Mouse (Mus musculus) retina, adult 2 months (tissue): ENCODE measurements at regions not wholly inside any gene's neighbourhood (a gene's known extent, or its start where the extent isn't known, plus 50 kb on each side); places are given as distances from the start of the nearest gene placed in this dataset.

Experiments
- DNase-seq: peaks from one replicate; pipeline ENCODE4 v3.0.0-alpha.2; 2012; ENCODE audit warnings: low read depth, low spot score

DNA sequence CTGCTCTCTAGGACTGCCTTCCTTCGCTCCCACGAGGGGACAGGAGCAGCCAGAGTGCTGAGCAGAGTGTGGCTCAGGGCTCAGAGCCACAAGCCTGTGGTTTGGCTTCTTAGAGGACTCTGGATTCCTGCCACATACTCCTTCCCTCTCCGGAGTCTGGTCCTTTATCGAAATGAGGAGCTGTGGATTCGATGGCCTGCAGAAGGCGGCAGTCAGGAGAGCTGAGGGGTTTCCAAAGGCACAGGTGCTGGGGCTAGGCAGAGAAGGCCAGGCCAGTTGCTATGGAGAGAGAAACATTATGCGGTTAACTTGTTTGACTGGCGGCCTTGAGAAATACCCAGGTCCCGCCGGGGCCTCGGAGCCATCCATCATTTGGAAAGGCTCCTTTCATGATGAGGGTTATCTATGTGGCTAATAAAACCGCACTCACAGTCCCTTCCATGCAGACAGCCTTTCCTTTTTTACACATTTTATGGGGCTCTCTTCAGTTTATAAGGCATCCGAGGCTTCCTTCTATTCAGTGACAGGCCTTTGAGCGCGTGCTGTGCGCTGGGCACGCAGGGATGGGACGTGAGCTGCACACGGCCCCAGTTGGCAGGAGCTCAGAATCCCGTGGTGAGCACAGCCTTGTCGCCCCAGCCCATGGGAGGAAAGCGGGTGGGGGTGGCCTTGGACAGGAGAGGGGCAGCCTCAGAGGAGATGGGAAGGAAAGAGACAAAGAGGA lies 61.2 kb upstream of the Gjb5 start:
- no peak for DNase-seq

DNA sequence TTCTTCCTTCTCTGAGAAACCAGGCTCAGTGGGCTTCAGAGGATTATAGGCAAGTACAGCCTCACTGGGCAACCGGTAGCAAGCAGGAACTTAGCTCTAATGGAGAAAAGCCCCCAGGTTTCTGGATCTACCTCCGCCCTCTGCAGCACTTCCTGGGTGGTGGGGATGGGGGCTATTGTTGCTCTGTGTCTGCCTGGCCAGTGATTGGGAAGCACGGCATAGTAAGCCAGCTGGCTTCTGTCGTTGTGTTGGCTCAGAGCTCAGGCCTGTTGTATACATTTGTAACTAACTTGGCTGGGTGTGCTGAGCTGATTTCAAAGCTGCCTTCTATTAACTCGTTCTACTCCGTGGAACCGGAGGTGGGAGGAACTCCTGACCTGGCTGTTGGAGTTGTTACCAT lies 58.9 kb upstream of the Gjb5 start:
- no peak for DNase-seq

DNA sequence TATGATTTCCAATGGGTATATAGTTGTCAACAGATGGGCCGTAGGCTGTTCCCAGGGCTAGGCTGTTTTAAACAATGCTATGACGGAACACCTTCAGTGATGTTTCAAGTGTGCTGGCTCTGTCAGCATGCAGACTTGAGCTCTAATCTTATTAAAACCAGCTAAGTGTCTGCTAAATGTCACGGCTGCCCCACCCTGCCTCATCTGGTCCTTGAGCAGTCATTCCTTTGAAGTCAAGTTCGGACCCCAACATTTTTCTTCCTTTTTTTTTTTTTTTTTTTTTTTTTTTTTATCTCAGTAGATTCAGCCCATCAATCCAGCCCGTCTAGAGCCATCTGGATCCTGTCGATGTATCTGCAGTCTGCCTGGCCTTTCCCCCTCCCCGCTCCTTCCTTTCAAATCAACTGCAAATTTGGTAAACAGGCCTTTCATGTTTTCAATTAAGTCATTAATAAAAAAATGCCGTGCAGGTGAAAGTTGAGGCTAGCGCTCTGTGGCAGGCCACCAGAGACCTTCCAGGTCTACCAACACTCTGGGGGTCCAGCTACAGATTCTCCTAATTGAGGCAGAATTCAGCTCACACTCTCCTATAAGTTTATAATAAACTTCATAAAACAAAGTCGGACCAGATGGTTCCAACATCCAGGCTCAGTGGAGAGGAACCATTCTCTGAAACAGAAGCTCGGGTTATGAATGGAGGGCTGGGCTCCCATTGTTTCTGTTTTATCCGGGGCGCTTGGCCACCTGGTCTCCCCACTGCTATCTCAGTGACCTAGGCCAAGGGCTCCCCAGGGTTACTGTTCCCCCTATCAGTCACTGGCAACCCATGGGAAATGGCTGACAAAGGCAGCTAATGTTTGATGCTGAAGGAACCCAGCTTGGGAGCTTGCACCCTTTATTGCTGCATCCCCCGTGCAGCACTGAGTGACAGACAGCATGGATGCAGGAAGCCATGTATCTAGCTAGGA lies 56.3 kb upstream of the Gjb5 start:
- DNase-seq, result no peak
